Mouse (Mus musculus) hindbrain, embryonic 16.5 days (tissue): ENCODE measurements around the gene Zfp787. TPM values are rescaled to one million over a fixed set of nuclear protein-coding genes. Genes with fewer than 3 reads are reported as not detected.
"Not testable (repeated sequence)": the region's sequence is repeated elsewhere in the genome, so short reads cannot be mapped to it uniquely, and the experiment has no call there.

ENCODE experiments used
- ATAC-seq: fragments of 200-750 bp; cut with Nextera tagmentation; 2 replicates; pipeline ENCODE4 v1.8.0; 2017; ENCODE audit warnings: moderate TSS enrichment, moderate library complexity
- H3K27ac ChIP-seq: fragments of 300-500 bp; sonication (generic); 2 replicates; pipeline ENCODE4 v1.5.1; 2014; ENCODE audit warnings: low read depth, mild to moderate bottlenecking, control low read depth, low read length, moderate library complexity
- H3K27me3 ChIP-seq: fragments of 300-500 bp; sonication (generic); replicated peaks from 2 replicates; pipeline ENCODE4 v1.6.1; 2014; ENCODE audit warnings: low read length; ENCODE audit not compliant: control insufficient read depth, insufficient read depth
- H3K36me3 ChIP-seq: fragments of 300-500 bp; sonication (generic); 2 replicates; pipeline ENCODE4 v1.6.1; 2014; ENCODE audit warnings: mild to moderate bottlenecking, low read length, moderate library complexity, mixed read lengths; ENCODE audit not compliant: control insufficient read depth, insufficient read depth
- H3K4me1 ChIP-seq: fragments of 300-500 bp; sonication (generic); 2 replicates; pipeline ENCODE4 v1.6.1; 2014; ENCODE audit warnings: low read depth, low read length; ENCODE audit not compliant: control insufficient read depth, insufficient read depth
- H3K4me2 ChIP-seq: fragments of 300-500 bp; sonication (generic); 2 replicates; pipeline ENCODE4 v1.6.1; 2014; ENCODE audit warnings: mild to moderate bottlenecking, low read length, control low read depth, moderate library complexity
- H3K4me3 ChIP-seq: fragments of 300-500 bp; sonication (generic); 2 replicates; pipeline ENCODE4 v1.5.1; 2014; ENCODE audit warnings: mild to moderate bottlenecking, low read length, control low read depth, moderate library complexity
- H3K9ac ChIP-seq: fragments of 300-500 bp; sonication (generic); 2 replicates; pipeline ENCODE4 v1.6.1; 2014; ENCODE audit warnings: low read depth, mild to moderate bottlenecking, control low read depth, low read length, moderate library complexity
- H3K9me3 ChIP-seq: fragments of 300-500 bp; sonication (generic); 2 replicates; pipeline ENCODE4 v1.6.1; 2014; ENCODE audit warnings: mild to moderate bottlenecking, low read length, moderate library complexity; ENCODE audit not compliant: control insufficient read depth
- WGBS: fragments of 180-500 bp; shearing (Covaris S2); extraction: QIAGEN DNeasy Blood & Tissue Kit; methylation state at CpG from one replicate; pipeline ENCODE4 v1.1.7; 2014; 5-methylcytosine and 5-hydroxymethylcytosine counted together
- polyA plus RNA-seq: library from polyadenylated mRNA; unstranded; fragments of >200 nt; fragmentation: Nextera tagmentation; extraction: Ambion mirVana; gene quantifications from 2 replicates; pipeline ENCODE4 v1.2.1, GENCODE M21; 2015

Gene Zfp787
- polyA plus RNA-seq, 1 experiment from 2014 or later, result 24.3 TPM

GRCm38 (mm10) chr7:6184521-6184920, 28.7 kb upstream of the Zfp787 start:
- no peak for ATAC-seq
- Histone ChIP-seq H3K4me1 (no peaks in the 10 kb centered on the region), H3K9me3 (no peaks in the 10 kb centered on the region), H3K4me2 (no peak overlapping the region), H3K9ac (no peak overlapping the region), H3K4me3 (no peak overlapping the region), H3K27ac (no peak overlapping the region), H3K36me3 (peaks cover 50% of the 10 kb centered on the region), H3K27me3 (no peaks in the 10 kb centered on the region)
- WGBS, result 85% methylated on average over 8 of the region's 8 CpGs

GRCm38 (mm10) chr7:6183802-6184201, 28.0 kb upstream of the Zfp787 start:
- Histone ChIP-seq H3K4me1 (no peaks in the 10 kb centered on the region), H3K9ac (no peak overlapping the region), H3K36me3 (peaks cover 44% of the 10 kb centered on the region), H3K27me3 (no peaks in the 10 kb centered on the region), H3K4me2 (no peak overlapping the region), H3K4me3 (no peak overlapping the region), H3K9me3 (no peaks in the 10 kb centered on the region), H3K27ac (no peak overlapping the region)
- ATAC-seq, result no peak
- 95% methylated on average over 19 of the region's 19 CpGs for WGBS

GRCm38 (mm10) chr7:6182882-6183281, 27.1 kb upstream of the Zfp787 start:
- H3K27me3 ChIP-seq, result no peaks in the 10 kb centered on the region
- no peak overlapping the region for H3K4me3 ChIP-seq
- H3K9me3 ChIP-seq, result no peaks in the 10 kb centered on the region
- H3K36me3 ChIP-seq, result peaks cover 36% of the 10 kb centered on the region
- no peak overlapping the region for H3K9ac ChIP-seq
- H3K4me2 ChIP-seq, result no peak overlapping the region
- no peak overlapping the region for H3K27ac ChIP-seq
- H3K4me1 ChIP-seq, result no peaks in the 10 kb centered on the region
- no peak for ATAC-seq

GRCm38 (mm10) chr7:6179013-6179412, 23.2 kb upstream of the Zfp787 start:
- H3K9me3 ChIP-seq, result no peaks in the 10 kb centered on the region
- H3K9ac ChIP-seq, result no peak overlapping the region
- H3K27ac ChIP-seq, result no peak overlapping the region
- no peaks in the 10 kb centered on the region; the same call in 1 of the 2 replicates for H3K4me1 ChIP-seq
- no peak for ATAC-seq
- H3K36me3 ChIP-seq, result 0 out of 2 replicates have a peak, but pooled peaks cover 4% of the 10 kb centered on the region
- H3K4me2 ChIP-seq, result no peak overlapping the region
- no peaks in the 10 kb centered on the region for H3K27me3 ChIP-seq
- H3K4me3 ChIP-seq, result no peak overlapping the region

GRCm38 (mm10) chr7:6174365-6174987, 18.7 kb upstream of the Zfp787 start:
- H3K27ac ChIP-seq, H3K4me2 ChIP-seq, H3K9me3 ChIP-seq, H3K4me3 ChIP-seq, H3K4me1 ChIP-seq, H3K27me3 ChIP-seq, ATAC-seq, H3K9ac ChIP-seq, H3K36me3 ChIP-seq: not testable (repeated sequence)
- WGBS, result 86% methylated on average over 9 of the region's 9 CpGs

GRCm38 (mm10) chr7:6173872-6174271, 18.1 kb upstream of the Zfp787 start:
- no peak overlapping the region for H3K4me2 ChIP-seq
- WGBS, result 87% methylated on average over 8 of the region's 8 CpGs
- H3K4me1 ChIP-seq, result peaks cover 5% of the 10 kb centered on the region
- H3K9me3 ChIP-seq, result no peaks in the 10 kb centered on the region
- no peaks in the 10 kb centered on the region for H3K36me3 ChIP-seq
- no peak overlapping the region for H3K9ac ChIP-seq
- no peak overlapping the region for H3K27ac ChIP-seq
- H3K4me3 ChIP-seq, result no peak overlapping the region
- no peak for ATAC-seq
- H3K27me3 ChIP-seq, result no peaks in the 10 kb centered on the region

GRCm38 (mm10) chr7:6172674-6173244, 17.0 kb upstream of the Zfp787 start:
- Histone ChIP-seq H3K4me3 (peak overlapping the region; percentile 71), H3K9me3 (no peaks in the 10 kb centered on the region), H3K4me1 (peaks cover 5% of the 10 kb centered on the region), H3K36me3 (no peaks in the 10 kb centered on the region), H3K4me2 (peak overlapping the region; percentile 71), H3K9ac (peak overlapping the region; percentile 84), H3K27ac (peak overlapping the region; percentile 80), H3K27me3 (no peaks in the 10 kb centered on the region)
- peak; percentile 31 for ATAC-seq
- 0% methylated on average over 28 of the region's 28 CpGs for WGBS

- Histone ChIP-seq H3K4me3 (peak within 1 kb of the TSS; percentile 71), H3K4me2 (peak within 1 kb of the TSS; percentile 71), H3K36me3 (no peaks in the 10 kb centered on the region), H3K27me3 (no peaks in the 10 kb centered on the region), H3K4me1 (peaks cover 5% of the 10 kb centered on the region), H3K27ac (peak within 1 kb of the TSS; percentile 80), H3K9me3 (no peaks in the 10 kb centered on the region), H3K9ac (peak within 1 kb of the TSS; percentile 84)
- ATAC-seq, result peak; percentile 97
- 1% methylated on average over 37 of the region's 37 CpGs for WGBS
These were observed 16.3 kb upstream of the Zfp787 start, which contains the start of gene Zfp444 for GRCm38 (mm10) chr7:6172006-6172649. TSS of gene Zfp444 (plus strand) at chr7:6172226.

- Histone ChIP-seq H3K9ac (peak overlapping the region; percentile 43), H3K27me3 (no peaks in the 10 kb centered on the region), H3K9me3 (no peaks in the 10 kb centered on the region), H3K27ac (peak overlapping the region; percentile 73), H3K4me1 (peaks cover 5% of the 10 kb centered on the region), H3K4me3 (peak overlapping the region; percentile 71), H3K4me2 (peak overlapping the region; percentile 61), H3K36me3 (no peaks in the 10 kb centered on the region)
- peak; percentile 39 for ATAC-seq
- WGBS, result under 1% methylated on average over 24 of the region's 24 CpGs
These were observed 15.7 kb upstream of the Zfp787 start for GRCm38 (mm10) chr7:6171444-6172005.
